Mouse (Mus musculus) erythroblast, embryonic 14.5 days (primary cell): ENCODE measurements around the gene Dyrk1a.

ENCODE experiments used
- GATA1 ChIP-seq: IDR thresholded peaks from 2 replicates; pipeline ENCODE4 v1.6.1; 2012; ENCODE audit warnings: low read length, inconsistent platforms, mixed read lengths
- TAL1 ChIP-seq: IDR thresholded peaks from 3 replicates; pipeline ENCODE4 v1.6.1; 2012; ENCODE audit warnings: low read length, inconsistent platforms, mixed read lengths

GRCm38 (mm10) chr16:94731027-94731426 is 161.2 kb downstream of the Dyrk1a start:
- no peak for TF ChIP-seq GATA1
- no peak for TF ChIP-seq TAL1
